Mouse (Mus musculus) spleen, adult 18-20 months (tissue): ENCODE measurements at regions not wholly inside any gene's neighbourhood (a gene's known extent, or its start where the extent isn't known, plus 50 kb on each side); places are given as distances from the start of the nearest gene placed in this dataset.
"Not testable (repeated sequence)": the region's sequence is repeated elsewhere in the genome, so short reads cannot be mapped to it uniquely, and the experiment has no call there.

Experiments used
- DNase-seq, 2 experiments: peaks; one replicate each; pipeline ENCODE4 v3.0.0; 2022; ENCODE audit warnings: mixed read lengths in 2 of 2

DNA sequence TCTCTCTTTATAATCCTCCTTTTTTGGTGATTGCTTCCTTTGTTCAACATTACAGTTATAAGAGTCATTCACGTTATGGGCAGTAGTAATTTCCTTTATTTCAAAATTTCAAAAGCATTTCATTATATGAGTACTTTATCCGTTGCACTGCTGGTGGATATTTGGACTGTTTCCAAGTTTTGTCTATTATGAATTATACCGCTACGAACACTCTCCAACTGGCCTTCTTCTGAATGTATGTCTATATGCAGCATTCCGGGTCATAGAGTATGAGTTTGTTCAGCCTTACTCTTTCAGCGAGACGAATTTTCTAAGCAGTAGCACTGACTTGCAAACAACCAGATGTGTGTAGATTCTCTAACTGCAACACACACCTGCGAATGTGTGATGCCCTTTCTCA, 57.8 kb downstream of the Dusp6 start:
- DNase-seq: no peak

DNA sequence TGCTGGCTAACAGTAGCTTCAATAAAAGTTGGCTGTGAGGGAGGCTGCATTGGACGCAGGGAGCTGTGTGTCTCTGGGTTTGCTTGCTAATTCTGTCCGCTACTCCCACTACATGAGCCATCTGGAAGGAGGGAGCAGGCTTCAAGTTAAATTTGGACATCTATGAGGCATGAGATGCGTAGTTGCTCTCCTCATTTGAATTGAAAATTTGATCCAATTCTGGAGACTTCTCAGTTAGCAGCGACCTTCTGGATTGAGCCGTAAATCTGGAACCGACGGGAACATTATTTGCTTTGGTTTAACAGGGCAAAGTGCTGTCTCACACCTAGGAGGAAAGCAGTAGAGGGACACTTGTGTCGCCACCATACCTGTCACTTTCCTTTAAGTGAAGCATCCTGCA, 60.3 kb downstream of the Dusp6 start:
- DNase-seq: no peak

GRCm38 (mm10) chr10:99327501-99327900, 64.5 kb downstream of the Dusp6 start:
- DNase-seq: no peak

GRCm38 (mm10) chr10:99328568-99328967, 65.5 kb downstream of the Dusp6 start:
- no peak for DNase-seq

- DNase-seq: no peak
Observed at GRCm38 (mm10) chr10:99329469-99329868, 66.4 kb downstream of the Dusp6 start.

DNA sequence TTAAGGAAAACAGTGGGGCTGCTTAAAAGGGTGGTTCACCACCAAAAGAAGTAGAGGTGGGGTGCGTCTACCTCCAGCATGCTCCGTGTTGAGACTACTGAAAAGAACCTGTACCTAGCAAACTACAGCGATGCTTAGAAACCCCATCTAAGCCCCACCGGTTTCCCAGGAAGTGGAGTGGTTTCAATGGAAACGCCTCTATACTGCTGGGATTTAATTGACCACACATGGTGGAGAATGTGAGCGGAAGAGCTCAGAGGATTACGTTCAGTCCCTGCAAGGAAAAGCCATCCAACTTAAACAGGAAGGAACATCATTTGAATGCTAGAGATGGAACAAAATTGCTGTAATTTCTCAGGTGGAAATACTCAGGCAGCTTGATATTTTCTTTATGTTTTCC, 67.5 kb downstream of the Dusp6 start:
- no peak for DNase-seq

DNA sequence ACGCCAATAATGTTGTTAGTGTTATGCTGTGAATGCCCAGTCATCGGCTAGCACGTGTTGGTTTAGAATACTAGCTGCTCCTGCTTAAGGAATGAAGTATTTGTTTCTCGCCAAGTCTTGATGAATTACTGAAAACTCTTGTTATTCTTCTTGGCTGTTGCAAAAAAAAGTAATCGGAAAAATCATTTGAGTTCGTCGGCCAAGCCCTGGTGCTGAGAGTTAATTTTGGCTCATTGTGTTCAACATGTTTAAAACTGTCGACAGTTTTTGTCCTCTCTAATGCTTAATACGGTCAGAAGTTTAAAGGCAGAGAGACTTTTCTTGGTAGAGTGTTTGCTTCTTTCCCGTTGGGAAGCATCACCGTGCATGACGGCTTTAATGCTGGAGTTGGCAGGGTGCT, 68.8 kb downstream of the Dusp6 start:
- DNase-seq: no peak

- no peak for DNase-seq
Observed at GRCm38 (mm10) chr10:99333831-99334230, 70.8 kb downstream of the Dusp6 start.

GRCm38 (mm10) chr10:99336091-99336490, 73.1 kb downstream of the Dusp6 start:
- no peak for DNase-seq

DNA sequence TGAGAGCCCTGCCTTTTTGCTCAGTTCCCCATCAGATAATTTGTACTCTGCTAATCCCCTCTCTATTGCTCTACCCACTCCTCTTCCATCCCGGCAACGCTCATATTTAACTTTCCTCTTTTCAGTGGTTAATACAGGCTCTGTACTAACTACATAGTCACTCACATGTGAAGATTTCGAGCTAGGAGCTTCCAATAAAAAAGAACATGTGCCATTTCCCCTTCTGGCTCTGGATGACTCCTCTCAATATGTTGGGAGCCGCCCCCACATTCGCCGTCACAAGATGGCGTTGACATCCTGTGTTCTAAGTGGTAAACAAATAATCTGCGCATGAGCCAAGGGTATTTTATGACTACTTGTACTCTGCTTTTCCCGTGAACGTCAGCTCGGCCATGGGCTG, 75.8 kb downstream of the Dusp6 start:
- not testable (repeated sequence) for DNase-seq

- peak; percentile 59 to 72 for DNase-seq
Observed at GRCm38 (mm10) chr10:99339291-99339912, 76.4 kb downstream of the Dusp6 start.

DNA sequence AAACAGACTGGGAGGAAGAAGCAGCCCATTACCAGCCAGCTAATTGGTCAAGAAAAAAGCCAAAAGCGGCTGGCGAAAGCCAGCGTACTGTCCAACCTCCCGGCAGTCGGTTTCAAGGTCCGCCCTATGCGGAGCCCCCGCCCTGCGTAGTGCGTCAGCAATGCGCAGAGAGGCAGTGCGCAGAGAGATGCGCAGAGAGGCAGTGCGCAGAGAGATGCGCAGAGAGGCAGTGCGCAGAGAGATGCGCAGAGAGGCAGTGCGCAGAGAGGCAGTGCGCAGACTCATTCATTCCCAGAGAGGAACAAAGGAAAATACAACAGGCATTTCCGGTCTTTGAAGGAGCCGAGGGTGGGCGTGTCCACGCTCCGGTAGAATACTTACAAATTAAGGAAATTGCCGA, 77.0 kb downstream of the Dusp6 start:
- not testable (repeated sequence) for DNase-seq

GRCm38 (mm10) chr10:99349125-99349716, 86.2 kb downstream of the Dusp6 start:
- no peak for DNase-seq

GRCm38 (mm10) chr10:99353541-99354292, 90.7 kb downstream of the Dusp6 start:
- peak in 1 of 2 experiments; percentile 3 for DNase-seq

GRCm38 (mm10) chr10:99354352-99354751, 91.3 kb downstream of the Dusp6 start:
- no peak for DNase-seq

DNA sequence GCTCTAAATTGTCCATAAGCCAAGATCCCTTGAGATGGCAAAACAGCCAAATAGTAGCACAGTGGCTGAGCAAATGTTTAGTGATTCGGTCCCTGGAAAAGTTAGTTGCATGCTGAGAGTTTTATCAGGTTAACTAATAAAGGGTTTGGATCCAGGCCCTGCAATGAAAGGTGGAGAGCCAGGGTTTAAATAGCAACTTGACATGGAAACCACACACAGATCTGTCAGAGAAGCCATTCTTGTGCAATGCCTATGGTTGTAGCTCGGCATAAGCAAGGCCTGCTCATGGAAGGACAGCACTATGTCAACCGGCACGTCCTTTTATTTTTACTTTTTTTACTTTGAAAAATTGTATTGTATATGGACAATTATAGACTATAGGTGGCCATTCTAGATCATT, 92.3 kb downstream of the Dusp6 start:
- DNase-seq: no peak

DNA sequence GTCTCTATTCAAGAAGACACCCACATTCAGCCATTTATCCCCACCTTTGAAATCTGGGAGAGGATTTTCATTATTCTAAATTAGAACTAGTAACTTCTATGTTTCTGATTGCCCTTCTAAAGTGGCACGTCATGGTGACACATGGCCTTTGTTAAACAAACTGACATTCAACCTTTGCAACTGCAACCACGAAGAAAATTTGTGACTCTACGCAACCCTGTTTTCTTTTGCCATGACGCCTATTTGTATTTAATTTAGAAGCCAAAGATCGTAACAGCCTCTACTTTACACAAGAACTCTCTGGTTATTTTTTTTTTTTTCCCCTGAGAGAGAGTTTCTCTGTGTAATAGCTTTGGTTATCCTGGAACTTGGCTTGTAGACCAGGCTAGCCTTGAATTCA, 93.2 kb downstream of the Dusp6 start:
- DNase-seq: no peak

DNA sequence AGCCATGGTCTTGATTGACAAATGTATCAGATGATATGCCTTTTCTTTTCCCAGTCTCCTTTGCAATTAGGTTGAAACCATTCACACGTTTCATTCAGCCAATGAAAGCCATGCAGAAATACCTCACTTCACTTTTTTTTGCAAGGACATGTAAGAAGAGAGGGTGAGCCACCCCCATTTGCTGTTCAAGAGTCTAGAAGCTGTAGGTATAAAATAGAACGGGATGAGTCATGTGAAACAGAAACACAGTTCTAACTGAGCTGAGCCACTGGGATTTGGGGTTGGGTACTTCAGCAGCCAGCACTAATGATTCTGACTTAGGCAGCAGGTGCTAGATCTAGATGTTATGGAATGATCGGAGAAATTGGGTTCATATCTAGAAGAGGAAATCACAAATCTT, 93.9 kb downstream of the Dusp6 start:
- no peak for DNase-seq

DNA sequence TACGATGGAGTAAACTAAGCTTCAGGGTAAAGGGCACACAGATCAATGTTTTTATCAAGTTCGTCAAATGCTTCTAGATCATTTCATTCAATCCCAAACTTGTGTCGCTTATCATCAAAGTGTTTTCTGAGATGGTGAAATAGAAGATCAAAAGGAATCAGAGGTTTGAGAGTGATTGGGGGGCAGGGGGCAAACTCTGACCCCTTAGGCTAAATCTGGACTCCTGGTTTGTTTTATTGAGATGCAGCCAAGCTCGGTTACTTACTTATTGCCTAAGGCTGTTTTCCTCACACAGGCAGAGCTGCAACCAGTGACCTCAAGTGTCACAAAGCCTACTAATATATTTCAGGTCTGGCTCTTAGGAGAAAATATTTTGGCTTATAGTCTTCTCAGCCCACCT, 94.3 kb downstream of the Dusp6 start:
- no peak for DNase-seq

DNA sequence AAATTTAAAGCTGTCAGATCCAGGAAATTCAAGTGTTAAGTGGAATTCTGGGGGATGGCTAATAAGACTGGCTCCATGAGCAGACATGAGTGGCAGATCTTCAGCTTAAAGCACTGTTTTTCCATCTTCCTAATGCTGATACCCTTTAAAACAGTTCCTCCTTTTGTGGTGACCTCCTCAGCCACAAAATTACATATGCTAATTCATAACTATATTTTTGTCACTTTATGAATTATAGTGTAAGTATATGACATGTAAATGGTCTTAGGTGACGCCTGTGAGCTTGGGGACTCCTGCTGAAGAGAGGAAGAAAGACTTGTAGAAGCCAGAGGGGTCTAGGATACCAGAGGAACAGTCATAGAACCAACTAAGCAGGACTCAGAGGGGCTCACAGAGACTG, 95.2 kb downstream of the Dusp6 start:
- no peak for DNase-seq

- no peak for DNase-seq
Observed at GRCm38 (mm10) chr10:99359439-99359866, 96.4 kb downstream of the Dusp6 start.

GRCm38 (mm10) chr10:99360601-99361000, 97.6 kb downstream of the Dusp6 start:
- not testable (repeated sequence) for DNase-seq

DNA sequence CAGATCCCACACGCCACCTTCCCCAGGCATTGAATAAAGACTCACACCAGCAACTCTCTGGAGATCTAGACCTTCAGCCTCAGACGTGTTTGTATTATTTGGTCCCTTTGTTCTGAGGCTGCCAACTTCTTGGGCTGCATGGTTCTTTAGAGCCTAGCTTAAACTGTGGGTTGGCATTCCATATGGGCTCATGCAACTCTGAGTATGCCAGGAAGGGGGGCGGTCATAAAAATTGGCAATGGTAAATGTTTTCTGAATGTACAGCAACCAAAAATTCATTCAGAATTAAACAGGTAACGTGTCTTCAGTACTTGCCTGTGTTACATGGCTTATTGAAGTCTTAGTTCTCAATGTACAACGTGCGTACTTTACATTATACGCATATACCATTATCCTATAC, 103.1 kb downstream of the Dusp6 start:
- DNase-seq: no peak

GRCm38 (mm10) chr10:99367757-99368156, 104.7 kb downstream of the Dusp6 start:
- DNase-seq: no peak
